Mouse (Mus musculus): Measurements from ENCODE around the gene Sirt7.

- TF ChIP-seq CTCF (conservative IDR thresholded peaks at IDR 0.05; ENCODE audit: low read length) (no peak), POU5F1 (IDR thresholded peaks at IDR 0.05; ENCODE audit: borderline replicate concordance, low read length) (no peak)
These were observed 36.5 kb downstream of the Sirt7 start for GRCm38 (mm10) chr11:120588531-120588930.
